Comparison of ENCODE assay signal across 8 mouse cellular contexts in the genomic region with DNA sequence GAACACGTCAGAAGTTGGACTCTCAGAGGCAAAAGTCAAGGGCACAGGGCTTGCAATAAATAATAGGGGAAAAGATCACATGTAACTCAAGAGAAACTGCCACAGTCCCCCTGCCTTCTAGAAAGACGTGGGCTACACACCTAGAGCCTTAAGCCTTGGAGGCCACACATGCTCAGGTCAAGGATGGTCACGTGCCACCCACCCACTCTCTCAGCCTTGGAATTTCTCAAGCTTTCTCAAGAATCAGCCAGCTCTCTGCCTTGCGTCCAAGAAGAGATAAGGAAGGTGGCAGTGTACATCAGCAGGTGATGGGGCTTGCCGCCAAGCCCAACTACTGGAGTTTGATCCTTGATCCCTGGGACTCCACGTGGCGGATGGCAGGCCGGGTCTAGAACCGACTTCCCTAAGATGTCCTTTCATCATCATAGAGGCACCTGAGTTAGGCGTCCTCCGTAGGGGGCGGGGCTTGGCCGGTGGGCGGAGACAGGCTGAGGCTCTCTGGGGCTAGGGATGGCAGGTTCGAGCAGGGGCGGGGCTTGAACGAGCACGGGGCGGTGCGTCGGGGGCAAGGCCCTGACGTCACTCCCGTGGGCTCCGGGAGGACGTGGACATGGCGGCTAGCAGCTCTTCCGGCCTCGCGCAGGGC. TPM values are rescaled to one million over a fixed set of nuclear protein-coding genes. Genes with fewer than 3 reads are reported as not detected.
A peak's percentile ranks its signal among the peaks of the same experiment; 100 is the strongest.
DNase-seq lines count a peak whose midpoint lies in the region; ATAC-seq and TF ChIP-seq lines count a peak whose summit lies in the region.

A gene (plus strand): TSS at position 576 of the 646 bp plus-strand sequence.

- H3K4me2 ChIP-seq in lung, postnatal 0 days (replicated peaks; ENCODE audit: low read depth, low read length): peak within 1 kb of the TSS; percentile 65

- peak within 1 kb of the TSS; percentile 94 for H3K4me3 ChIP-seq in hindbrain, embryonic 10.5 days
- peak within 1 kb of the TSS; percentile 60 for H3K4me3 ChIP-seq in lung, postnatal 0 days (ENCODE audit: low read depth, low read length)

- peaks cover 63% of the 10 kb centered on the region for H3K27me3 ChIP-seq in hindbrain, embryonic 10.5 days (ENCODE audit: insufficient read depth, poor library complexity, severe bottlenecking)
- peaks cover 24% of the 10 kb centered on the region for H3K27me3 ChIP-seq in lung, postnatal 0 days (replicated peaks; ENCODE audit: insufficient read depth, low read length)

- H3K36me3 ChIP-seq in hindbrain, embryonic 10.5 days: 0 out of 2 replicates have a peak, but pooled peaks cover 5% of the 10 kb centered on the region
- H3K36me3 ChIP-seq in lung, postnatal 0 days (ENCODE audit: insufficient read depth, low read length): no peaks in the 10 kb centered on the region

- H3K9me3 ChIP-seq in hindbrain, embryonic 10.5 days: no peaks in the 10 kb centered on the region
- H3K9me3 ChIP-seq in lung, postnatal 0 days (ENCODE audit: low read length): no peaks in the 10 kb centered on the region

- 10% methylated on average over 29 of the region's 29 CpGs for WGBS in hindbrain, embryonic 10.5 days
- 6% methylated on average over 24 of the region's 29 CpGs for WGBS in lung, postnatal 0 days

- peak; percentile 96 for DNase-seq in MN1 (ENCODE audit: low spot score)
- DNase-seq in cerebellum, adult 9-10 months: peak; percentile 96
- DNase-seq in hindbrain, embryonic 10.5 days (ENCODE audit: low spot score): peak; percentile 85
- peak; percentile 94 for DNase-seq in layer of hippocampus, adult 9-11 months
- peak; percentile 93 for DNase-seq in lung, postnatal 0 days (ENCODE audit: low spot score)
- peak; percentile 87 for DNase-seq in ovary, postnatal 14 days (ENCODE audit: low spot score)
- peak; percentile 95 for DNase-seq in thymus, postnatal 14 days

- TF ChIP-seq EP300 in lung, postnatal 0 days (IDR thresholded peaks at IDR 0.05): no peak

- peak within 1 kb of the TSS; percentile 13 for H3K9ac ChIP-seq in lung, postnatal 0 days (replicated peaks; ENCODE audit: low read depth)

- peak within 1 kb of the TSS; percentile 93 for H3K27ac ChIP-seq in hindbrain, embryonic 10.5 days
- no peak within 1 kb of the TSS for H3K27ac ChIP-seq in lung, postnatal 0 days (ENCODE audit: low read length)

- peak; percentile 63 for ATAC-seq in frontal cortex, adult (ENCODE audit: low TSS enrichment)
- peak; percentile 96 for ATAC-seq in lung, postnatal 0 days

- no peak for TF ChIP-seq CTCF in lung, postnatal 0 days (IDR thresholded peaks at IDR 0.05)

- H3K4me1 ChIP-seq in hindbrain, embryonic 10.5 days (replicated peaks): peaks cover 59% of the 10 kb centered on the region
- H3K4me1 ChIP-seq in lung, postnatal 0 days (ENCODE audit: insufficient read depth, low read depth, low read length): no peaks in the 10 kb centered on the region; the same call in 1 of the 2 replicates

RNA-seq across cellular contexts. Expression of the gene that starts here (rescaled TPM):
- 5.1 and 6.7 TPM in 2 replicates for polyA plus RNA-seq in hindbrain, embryonic 10.5 days (2016; fragmentation: Nextera tagmentation; extraction: Ambion mirVana)
- 2.3 and 2.4 TPM in 2 replicates for polyA plus RNA-seq in lung, postnatal 0 days (2015; fragmentation: Nextera tagmentation; extraction: Ambion mirVana)
